Mouse (Mus musculus): Measurements from ENCODE around the gene Ccdc188.
"Not testable (repeated sequence)": the region's sequence is repeated elsewhere in the genome, so short reads cannot be mapped to it uniquely, and the experiment has no call there.

Ccdc188 gene

GRCm38 (mm10) chr16:18217579-18217978 lies at the start of gene Ccdc188:
Gene Ccdc188 (plus strand): TSS chr16:18217879.
- no peak for DNase-seq (ENCODE audit: low read depth)

GRCm38 (mm10) chr16:18169156-18169555 lies 48.5 kb upstream of the Ccdc188 start:
- peak; percentile 15 for DNase-seq (ENCODE audit: low read depth)

GRCm38 (mm10) chr16:18169776-18170175 lies 47.9 kb upstream of the Ccdc188 start:
- DNase-seq (ENCODE audit: low read depth): no peak

- peak; percentile 86 for DNase-seq (ENCODE audit: low read depth)
These were observed 45.3 kb upstream of the Ccdc188 start for GRCm38 (mm10) chr16:18172266-18172855.

- DNase-seq (ENCODE audit: low read depth): no peak
These were observed 44.4 kb upstream of the Ccdc188 start for GRCm38 (mm10) chr16:18173231-18173630.

- DNase-seq (ENCODE audit: low read depth): no peak
These were observed 43.9 kb upstream of the Ccdc188 start for GRCm38 (mm10) chr16:18173788-18174187.

- no peak for DNase-seq (ENCODE audit: low read depth)
These were observed 41.7 kb upstream of the Ccdc188 start for GRCm38 (mm10) chr16:18175817-18176541.

GRCm38 (mm10) chr16:18176758-18177157 lies 40.9 kb upstream of the Ccdc188 start:
- DNase-seq (ENCODE audit: low read depth): peak; percentile 47

- DNase-seq (ENCODE audit: low read depth): no peak
These were observed 38.1 kb upstream of the Ccdc188 start for GRCm38 (mm10) chr16:18179591-18179990.

- no peak for DNase-seq (ENCODE audit: low read depth)
These were observed 36.3 kb upstream of the Ccdc188 start for GRCm38 (mm10) chr16:18181398-18181797.

- peak; percentile 51 for DNase-seq (ENCODE audit: low read depth)
These were observed 34.9 kb upstream of the Ccdc188 start for GRCm38 (mm10) chr16:18182766-18183165.

- no peak for DNase-seq (ENCODE audit: low read depth)
These were observed 31.8 kb upstream of the Ccdc188 start for GRCm38 (mm10) chr16:18185715-18186449.

- no peak for DNase-seq (ENCODE audit: low read depth)
These were observed 30.9 kb upstream of the Ccdc188 start for GRCm38 (mm10) chr16:18186798-18187197.

- no peak for DNase-seq (ENCODE audit: low read depth)
These were observed 30.5 kb upstream of the Ccdc188 start for GRCm38 (mm10) chr16:18187221-18187620.

GRCm38 (mm10) chr16:18191006-18191405 lies 26.7 kb upstream of the Ccdc188 start:
- DNase-seq (ENCODE audit: low read depth): no peak

GRCm38 (mm10) chr16:18194208-18194985 lies 23.3 kb upstream of the Ccdc188 start:
- peak; percentile 30 for DNase-seq (ENCODE audit: low read depth)

GRCm38 (mm10) chr16:18195068-18195467 lies 22.6 kb upstream of the Ccdc188 start:
- DNase-seq (ENCODE audit: low read depth): peak; percentile 59

- DNase-seq (ENCODE audit: low read depth): not testable (repeated sequence)
These were observed 22.1 kb upstream of the Ccdc188 start for GRCm38 (mm10) chr16:18195561-18195960.

GRCm38 (mm10) chr16:18197881-18198280 lies 19.8 kb upstream of the Ccdc188 start:
- no peak for DNase-seq (ENCODE audit: low read depth)

- DNase-seq (ENCODE audit: low read depth): no peak
These were observed 19.1 kb upstream of the Ccdc188 start for GRCm38 (mm10) chr16:18198365-18199098.

- no peak for DNase-seq (ENCODE audit: low read depth)
These were observed 17.6 kb upstream of the Ccdc188 start for GRCm38 (mm10) chr16:18200062-18200461.

Data from NIH3T3 (cell line).